Mouse (Mus musculus): ENCODE measurements at regions not wholly inside any gene's neighbourhood (a gene's known extent, or its start where the extent isn't known, plus 50 kb on each side); places are given as distances from the start of the nearest gene placed in this dataset.
"Not testable (repeated sequence)": the region's sequence is repeated elsewhere in the genome, so short reads cannot be mapped to it uniquely, and the experiment has no call there.

GRCm38 (mm10) chr7:116792181-116792580, 288.0 kb downstream of the Nucb2 start:
- TF ChIP-seq CTCF (IDR thresholded peaks at IDR 0.05; ENCODE audit: borderline replicate concordance, extremely low read depth, insufficient read depth, insufficient read length); POLR2A (IDR thresholded peaks at IDR 0.05; ENCODE audit: borderline replicate concordance, extremely low read depth, insufficient read depth, insufficient read length, poor library complexity, severe bottlenecking): not testable (repeated sequence)
